Mouse (Mus musculus) 416B (cell line): Measurements from ENCODE around the gene Fam8a1.

Source experiments
- DNase-seq: peaks from one replicate; pipeline ENCODE4 v3.0.0; 2011; ENCODE audit warnings: low read depth

Gene Fam8a1

DNA sequence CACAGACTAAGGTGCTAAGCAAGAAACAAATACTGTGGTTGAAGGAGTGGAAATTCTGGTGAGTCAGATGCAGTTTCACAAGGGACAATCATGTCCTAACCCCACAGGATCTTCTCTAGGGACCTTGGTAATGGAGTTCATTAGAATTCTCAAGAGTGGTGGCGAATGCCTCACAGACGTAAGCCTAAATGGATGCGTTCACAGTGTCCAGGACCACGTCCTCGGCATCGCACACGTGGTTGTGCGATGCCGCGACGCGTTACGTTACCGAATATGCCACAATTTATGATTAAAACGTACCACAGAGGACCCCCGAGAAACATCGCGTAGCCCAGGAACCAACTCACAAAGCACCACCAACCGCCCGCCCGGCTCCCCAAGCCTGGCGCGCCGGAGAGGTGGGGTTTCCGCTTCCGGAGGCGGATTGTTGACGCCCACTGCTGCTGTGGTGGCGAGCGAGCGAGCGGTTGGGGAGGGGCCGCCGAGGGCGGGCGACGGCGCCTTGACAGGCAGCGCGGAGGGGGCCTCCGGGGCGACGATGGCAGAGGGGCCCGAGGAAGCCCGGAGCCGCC, at the start of gene Fam8a1:
Fam8a1 (plus strand) TSS at position 475 of the 572 bp plus-strand sequence.
- peak; percentile 91 for DNase-seq

DNA sequence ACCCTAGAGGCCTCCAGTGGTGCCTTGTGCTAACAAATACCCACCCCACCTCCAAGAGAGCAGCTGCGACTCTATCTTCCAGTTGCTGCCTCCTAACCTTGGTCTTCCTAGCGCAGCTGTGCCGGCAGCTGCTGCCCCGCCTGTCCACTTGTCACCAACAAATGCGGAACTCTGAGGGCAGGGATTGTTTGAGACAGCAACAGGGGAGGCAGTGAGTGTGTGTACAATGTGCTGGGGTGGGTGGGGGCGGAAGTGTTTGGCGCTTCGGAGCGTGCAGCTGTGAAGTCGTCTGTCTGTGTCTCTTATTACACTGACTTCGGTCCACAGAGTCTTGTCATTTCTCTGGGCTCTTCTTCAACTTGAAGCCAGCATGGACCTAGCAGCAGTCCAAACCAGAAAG, 49.7 kb upstream of the Fam8a1 start:
- DNase-seq = no peak

DNA sequence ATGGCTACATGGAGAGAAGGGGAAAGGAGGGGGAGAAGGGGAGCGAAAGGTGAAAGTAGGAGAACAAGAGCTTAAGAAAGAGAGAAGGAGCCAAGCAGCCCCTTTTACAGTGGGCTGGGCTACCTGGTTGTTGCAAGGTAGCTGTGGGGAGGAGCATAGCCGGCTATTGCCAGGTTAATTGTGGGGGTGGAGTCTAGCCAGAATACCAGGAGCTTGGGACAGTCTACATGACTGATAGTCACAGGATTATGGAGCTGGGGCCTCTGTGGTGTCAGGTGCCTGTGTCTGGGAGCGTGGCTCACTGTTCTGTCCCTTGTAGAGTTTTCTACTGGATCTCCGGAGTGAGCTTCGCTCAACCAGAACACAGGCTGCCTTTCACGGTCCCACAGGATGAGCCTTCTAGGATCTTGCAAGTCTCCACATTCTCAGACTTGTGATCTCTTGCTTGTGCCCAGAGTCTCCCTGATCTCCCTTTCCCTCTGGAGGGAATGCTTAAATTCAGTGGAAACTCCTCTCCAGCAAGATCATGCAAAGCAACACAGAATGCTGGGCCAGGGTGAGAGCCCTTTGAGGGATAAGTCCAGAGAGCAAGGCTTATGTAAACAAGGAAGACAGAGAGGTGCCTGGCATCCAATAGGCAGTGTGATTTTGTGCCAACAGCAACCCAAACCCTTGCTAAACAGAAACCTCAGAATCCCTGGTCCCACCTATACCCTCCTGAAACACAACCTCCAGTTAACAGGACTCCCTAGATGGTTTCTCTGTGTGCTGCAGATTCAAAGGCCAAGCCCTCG, 48.2 kb upstream of the Fam8a1 start:
- DNase-seq = no peak

DNA sequence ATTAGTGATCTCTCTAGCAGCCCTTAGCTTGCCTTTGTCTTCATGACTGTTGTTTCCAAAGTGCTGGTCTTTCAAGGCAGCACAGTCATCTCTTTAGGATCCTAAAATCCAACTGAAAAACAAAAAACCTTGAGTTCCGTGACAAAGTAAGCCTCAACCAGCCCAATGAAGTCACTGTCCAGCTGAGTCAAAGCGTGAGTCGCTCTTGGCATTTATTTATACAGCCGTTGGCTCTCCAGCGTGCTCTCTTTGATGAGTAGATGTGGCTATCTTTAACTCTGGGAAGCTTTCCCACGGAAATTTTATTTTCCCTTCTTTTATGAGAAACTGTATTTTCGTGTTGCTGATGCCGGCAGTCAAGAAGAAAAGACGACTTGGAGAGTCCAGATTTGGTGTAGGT, 42.7 kb upstream of the Fam8a1 start:
- no peak for DNase-seq

DNA sequence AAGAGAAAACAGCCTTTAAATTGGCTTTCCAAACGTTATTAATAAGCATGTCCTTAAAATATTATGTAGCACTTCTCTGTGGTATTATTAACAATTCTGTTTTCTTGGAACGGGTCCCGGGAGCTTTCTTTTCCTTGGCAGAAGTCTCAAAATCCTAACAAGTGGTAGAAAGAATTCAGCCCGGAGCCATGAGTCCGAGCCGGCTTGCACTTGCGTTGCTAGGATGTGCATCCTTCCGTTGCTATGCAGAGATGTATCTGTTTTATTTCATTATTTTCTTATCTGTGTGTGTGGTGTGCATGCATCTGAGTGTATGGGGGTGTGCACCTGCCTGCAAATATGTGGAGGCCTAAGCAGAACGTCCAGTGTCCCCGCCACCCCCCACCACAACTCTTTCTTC, 41.5 kb upstream of the Fam8a1 start:
- no peak for DNase-seq

DNA sequence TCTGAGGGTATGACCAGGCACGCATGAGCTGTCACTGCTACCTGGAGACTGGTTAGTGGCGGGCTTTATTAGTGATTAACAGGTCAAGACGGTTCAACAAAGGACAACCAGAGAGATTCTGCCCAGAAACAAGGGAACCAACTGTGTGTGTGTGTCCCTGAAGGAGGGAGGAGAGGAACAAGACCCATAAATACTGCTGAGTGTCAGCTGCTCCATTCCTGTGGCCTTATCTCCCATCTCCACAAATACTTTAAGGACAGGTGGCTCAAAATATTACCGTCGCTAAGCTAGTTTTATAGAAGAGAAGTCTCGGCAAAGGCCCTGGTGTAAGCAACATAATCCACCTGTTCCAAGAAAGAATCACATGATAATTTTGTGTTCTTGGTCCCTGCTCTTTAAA, 39.9 kb upstream of the Fam8a1 start:
- DNase-seq = no peak

DNA sequence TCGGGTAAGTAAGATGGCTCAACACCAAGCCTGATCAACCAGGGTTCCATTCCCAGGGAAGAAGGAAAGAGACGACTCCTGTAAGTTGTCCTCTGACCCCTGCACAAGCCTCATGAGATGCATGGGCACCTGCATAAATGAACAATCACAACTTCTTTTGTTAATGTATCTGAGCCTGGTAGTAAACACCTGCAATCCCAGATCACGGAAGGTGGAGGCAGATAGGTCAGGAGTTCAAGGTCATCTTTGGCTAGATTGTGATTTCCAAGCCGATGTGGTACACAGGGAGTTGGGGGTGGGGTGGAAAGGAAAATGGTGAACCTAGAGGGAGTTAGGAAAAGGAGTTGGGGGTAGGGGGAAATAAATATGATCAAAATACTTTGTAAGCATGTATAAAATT, 36.5 kb upstream of the Fam8a1 start:
- DNase-seq = no peak

DNA sequence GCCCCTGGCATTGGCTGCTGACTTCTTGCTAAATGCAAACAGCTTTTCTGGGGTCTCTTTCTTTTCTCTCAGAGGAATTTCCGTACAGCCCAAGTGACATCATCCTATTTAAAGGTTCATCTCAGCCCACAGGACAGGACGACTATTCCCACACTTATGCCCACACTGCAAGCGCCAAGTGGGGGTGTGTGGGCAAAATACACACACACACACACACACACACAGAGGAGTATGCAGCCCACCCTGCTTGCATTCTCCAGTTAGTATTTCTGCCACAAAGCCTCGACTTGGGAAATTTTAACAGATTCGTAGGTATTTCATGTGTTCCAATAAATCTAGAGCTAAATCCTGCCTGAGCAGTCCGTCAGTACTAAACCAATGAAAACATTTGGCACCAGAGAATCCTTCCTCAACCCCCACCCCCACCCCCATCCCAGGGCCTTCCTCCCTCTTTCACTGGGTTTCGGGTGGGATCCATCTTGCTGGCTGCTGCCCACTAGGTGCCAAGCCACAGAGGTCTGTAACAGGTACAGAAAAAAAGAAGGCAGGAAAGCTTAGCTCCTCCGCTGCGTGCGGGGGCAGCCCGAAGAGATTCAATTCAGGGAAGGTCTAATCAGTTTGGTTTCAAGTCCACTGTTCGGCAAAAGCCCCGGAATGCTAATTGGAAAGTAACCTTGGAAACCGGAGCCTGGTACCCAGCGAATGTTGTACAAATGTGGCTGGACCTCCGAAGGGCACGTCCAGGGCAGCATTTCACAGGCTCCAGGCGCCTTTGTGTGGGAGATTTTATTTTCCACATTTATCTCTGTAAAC, 35.8 kb upstream of the Fam8a1 start:
- DNase-seq = no peak

DNA sequence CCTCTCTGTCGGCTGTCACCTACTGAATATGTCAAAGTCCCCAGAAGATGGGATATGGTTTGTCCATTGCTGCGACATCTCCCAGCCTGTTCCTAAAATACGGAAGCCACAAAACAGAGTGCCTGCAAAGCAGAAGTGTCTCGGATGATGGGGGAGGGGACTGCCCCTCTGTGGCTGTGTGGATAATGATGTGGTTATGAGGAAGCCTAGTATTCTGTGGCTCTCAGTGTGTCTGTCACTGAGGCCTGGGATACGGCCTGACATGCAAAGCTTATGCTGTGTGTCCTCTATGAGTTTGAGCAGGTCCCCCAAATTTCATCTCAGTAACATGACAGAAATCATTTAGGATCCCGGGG, 35.2 kb upstream of the Fam8a1 start:
- no peak for DNase-seq

DNA sequence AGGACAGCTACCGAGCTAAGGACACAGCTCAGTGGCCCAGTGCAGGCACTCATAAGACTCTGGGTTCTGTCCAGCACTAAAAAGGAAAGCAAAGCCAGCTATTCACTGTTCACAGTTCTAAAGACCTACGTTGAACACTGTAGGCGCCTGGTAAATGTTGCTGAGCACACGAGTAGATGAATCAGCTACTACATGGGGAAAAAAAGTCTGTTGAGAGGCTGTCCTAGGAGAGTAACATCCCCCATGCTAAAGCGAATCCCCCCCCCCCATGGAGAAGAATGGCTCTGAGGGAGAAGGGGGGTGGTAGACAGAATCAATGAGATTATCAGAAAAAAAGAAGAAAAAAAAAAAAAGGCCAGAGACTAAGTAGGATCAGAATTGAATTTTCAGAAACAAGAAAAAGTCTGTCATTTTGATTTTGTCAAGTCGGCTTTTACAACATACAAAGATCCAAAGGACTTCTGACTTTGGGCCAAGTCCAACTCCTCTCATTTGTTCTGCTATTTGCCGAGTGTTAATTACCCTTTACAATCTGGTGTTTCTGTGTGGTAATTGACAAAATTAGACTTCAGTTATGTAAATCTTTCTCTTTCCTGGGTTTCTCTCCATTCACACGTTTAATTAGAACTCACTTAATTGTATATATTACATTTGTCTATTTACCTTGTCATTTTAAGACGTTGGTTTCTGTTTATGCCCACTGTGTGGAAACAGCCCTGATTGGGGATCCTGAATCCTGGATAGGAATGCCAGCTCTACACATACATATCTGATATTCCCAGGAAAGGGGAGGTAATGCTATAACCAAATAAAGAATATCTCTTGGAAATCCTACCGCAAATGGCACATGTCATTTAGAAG, 28.5 kb upstream of the Fam8a1 start:
- DNase-seq = no peak

DNA sequence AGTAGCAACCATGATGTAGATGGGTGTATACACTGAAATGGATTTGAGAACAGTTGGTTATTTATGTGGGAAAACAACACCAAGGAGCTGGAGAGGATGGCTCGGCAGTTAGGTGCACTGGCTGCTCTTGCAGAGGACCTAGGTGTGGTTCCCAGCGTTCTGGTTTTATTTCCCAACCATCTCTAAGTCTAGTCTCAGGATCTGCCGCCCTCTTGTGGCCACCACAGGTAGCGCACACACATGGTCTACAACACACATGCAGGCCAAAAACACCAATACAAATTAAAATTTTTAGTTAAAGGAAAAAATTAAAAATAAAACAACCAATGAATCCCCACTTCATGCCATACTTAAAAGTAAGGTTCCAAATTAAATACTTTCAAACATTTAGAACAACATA, 27.0 kb upstream of the Fam8a1 start:
- peak; percentile 34 for DNase-seq

DNA sequence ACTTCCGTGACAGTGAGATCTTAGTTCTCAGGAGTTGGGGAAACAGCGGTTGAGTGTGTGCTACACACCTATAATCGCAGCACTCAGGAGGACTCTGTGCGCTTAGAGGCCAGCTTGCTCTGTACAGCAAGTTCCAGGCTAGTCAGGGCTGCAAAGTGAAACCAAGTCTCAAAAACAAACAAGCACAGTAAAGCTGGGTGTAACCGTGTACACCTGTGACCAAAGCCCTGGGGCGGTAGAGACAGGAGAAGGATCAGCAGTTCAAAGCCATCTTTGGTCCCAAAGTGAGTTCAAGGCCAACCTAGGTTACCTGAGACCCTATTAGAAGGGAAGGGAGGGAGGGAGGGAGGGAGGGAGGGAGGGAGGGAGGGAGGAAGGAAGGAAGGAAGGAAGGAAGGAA, 25.1 kb upstream of the Fam8a1 start:
- no peak for DNase-seq

DNA sequence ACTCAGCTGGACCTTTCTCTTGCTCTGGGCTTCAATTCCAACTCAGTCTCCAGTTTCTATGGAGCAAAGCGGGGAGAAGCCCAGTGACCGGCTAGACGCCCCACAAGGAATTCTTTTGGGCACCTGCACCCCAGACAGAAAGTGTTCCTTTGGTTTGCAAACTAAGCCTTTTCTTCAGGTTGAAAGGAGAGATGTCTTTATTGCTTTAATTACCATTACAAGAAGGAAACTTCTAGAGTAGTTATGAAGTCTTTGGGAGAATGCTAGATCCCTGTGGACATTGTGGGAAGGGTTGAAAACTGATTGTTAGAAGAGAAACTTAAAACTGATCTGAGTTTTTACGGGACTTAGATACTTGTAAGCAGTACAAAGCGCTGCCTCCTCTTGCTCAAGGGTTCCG, 23.8 kb upstream of the Fam8a1 start:
- DNase-seq = no peak

DNA sequence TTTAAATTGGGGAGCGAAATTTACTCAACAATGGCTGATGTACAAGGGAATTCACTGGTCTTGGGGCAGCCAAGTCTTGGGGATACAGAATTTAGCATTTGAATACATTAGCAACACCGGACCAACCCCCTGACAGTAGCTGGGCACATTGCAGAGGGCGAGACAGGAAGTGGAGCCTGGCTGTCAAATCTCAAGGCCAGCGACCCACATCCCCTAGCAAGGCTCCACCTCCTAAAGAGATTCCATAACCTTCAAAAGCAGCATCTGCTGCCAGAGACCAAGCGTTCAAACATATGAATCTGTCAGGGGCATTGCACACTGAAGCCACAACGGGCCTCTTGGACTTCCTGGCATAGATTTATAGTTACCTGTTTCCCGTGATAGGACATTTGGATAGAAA, 17.5 kb upstream of the Fam8a1 start:
- peak; percentile 75 for DNase-seq

DNA sequence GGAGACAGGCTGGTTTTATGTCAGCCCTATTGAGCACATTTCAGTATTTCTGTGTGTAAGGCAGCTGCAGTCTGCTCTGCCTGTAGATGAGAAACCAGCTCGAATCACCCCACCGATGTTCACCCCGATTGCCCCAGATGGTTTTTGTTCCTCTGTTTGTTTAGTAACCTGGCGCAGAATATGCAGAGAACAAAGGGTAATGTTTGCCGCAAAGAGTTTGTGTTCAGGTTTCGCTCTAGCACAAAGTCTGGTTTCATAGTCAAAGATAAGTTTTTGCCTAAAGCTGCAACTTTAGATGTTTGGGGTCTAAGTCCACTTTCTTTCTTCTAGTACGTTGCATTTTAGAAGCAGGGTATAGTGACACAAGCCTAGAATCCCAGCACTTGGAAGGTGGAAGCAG, 16.7 kb upstream of the Fam8a1 start:
- DNase-seq = no peak

DNA sequence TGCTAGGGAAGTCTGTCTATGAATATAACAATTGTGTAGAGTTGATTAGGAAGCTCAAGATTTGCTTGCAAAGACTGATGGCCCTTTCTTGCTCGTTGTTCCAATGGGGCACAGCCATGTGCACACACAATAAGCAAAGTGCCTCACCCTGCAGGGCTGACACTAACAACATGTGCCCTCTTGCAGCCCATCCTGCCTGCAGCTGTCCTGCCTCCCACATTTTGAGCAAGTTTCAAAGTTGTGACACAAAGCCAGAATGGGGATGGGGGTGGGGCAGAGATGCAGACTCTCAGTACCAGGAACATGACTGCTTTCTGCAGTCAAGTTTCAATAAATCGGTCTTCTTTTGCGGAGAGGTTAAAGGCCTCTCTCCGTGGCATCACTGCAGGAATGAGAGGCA, 15.7 kb upstream of the Fam8a1 start:
- DNase-seq = no peak

DNA sequence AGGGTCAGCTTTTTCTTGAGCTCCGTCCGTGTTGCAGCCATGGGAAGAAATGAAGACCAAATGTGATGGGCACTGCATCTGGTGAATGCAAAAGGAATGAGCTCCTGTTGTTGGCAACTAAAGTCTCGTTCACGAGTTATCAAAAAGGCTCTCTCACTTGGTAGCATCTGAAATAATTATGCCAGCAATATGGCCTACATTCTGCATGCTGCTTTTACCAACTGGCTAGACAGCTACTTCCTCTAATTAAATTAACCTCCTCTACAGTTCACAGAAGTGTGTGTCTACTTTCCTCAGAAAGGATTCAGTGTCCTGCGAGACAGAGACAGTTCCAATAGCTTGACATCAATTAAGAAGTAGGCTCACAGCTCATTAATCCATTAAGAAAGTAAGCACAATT, 14.8 kb upstream of the Fam8a1 start:
- DNase-seq = no peak

DNA sequence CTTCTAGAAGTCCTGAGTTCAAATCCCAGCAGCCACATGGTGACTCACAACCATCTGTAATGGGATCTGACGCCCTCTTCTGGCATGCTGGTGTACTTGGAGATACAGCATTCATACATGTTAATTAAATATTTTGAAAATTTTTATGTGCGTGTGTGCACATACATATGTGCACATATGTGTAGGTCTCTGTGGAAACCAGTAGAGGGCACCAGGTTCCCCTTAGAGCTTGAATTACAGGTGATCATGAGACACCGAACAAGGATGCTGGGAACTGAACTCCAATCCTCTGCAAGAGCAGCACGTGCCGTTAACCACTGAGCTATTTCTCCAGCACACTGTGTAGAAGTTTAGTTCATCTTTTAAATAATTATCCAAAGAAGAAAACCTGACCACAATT, 10.1 kb upstream of the Fam8a1 start:
- no peak for DNase-seq

DNA sequence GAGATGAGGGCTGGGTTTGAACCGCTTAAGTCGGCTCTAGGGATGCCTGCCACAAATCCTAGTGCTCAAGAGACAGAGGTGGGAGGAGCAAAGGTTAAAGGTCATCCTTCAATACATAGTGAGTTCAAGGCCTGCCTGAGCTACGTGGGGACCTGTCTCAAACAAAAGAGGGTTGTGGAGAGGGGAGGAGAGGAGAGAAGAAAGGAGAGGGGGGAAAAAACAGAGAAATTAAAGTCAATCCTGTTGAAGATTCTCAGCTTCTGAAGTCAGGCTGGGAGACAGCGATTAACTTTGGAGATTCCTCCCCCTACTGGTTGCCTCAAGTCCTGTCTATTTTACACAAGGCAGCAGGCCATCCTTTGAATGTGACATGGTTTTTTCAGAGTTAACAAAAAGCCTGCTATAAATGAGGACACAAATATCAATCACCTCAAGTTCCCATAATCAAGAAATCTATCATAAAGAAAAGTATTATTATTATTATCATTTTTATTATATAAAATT, 5.8 kb upstream of the Fam8a1 start:
- DNase-seq = peak; percentile 77

DNA sequence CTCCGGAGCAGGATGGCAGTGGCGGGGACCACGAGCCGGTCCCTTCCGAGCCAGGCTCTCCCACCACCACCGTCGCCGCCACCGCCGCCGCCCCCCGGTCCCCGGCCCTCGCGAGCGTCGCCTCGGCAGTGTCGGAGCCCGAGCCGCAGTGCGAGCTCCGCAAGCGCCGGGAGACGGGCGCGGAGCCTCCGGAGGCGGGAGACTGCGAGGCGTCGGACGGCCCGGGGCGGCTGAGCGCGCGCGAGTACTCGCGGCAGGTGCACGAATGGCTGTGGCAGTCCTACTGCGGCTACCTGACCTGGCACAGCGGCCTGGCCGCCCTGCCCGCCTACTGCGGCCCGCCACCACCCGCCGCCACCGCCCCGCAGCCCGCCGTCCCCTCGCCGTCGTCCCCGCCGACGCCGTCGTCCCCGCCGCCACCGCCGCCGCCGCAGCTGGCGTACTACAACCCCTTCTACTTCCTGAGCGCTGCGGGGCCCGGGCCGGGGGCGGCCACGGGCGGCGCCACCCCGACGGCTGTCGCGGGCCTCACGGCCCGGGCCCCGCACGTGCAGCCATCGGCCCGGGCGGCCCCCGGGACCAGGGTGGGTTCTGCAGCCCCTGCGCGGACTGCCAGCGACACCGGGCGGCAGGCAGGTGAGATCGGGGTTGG, 424 bp downstream of the Fam8a1 start:
- no peak for DNase-seq

DNA sequence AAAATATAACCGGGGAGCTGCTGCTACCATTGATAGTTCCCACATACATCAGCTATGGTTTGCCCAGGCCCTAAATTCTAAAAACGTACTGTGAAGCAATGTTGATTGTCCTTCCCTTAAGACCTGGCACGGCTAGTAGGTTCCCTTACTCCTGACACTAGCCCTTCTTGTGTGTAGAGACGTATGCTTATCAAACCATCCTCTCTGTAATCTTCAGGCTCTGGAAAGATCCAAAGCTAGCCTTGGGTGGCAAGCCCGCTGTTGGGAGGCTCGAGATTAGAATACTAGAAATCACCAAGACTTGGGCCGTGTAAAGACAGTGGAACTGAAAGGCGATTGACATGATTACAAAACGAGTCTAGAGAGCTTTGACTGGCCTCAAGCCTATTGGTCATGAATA, 1.2 kb downstream of the Fam8a1 start:
- DNase-seq = no peak

DNA sequence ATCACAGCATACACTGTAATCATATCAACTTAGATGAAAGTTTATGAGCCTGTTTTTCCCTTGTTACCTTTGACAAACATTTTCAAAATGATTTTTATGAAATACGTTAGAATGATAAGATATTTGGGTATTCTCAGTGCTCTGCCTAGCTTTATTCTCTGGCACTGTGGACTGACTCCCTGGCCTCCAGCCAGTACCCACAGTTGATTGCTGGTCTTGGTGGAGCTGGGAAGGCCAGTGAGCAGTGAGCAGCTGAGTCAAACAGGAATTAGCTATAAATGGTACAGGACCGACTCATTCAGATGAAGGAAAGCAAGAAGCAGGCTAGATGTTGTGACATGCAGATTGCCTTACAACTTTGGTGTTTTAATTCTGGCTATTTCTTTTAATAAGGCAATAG, 5.3 kb downstream of the Fam8a1 start:
- DNase-seq = peak; percentile 62
